Mouse (Mus musculus) gastrocnemius, postnatal 10 days (tissue): ENCODE results near the gene Acvr1b. TPM values are rescaled to one million over a fixed set of nuclear protein-coding genes. Genes with fewer than 3 reads are reported as not detected.

Experiments
- DNase-seq: peaks from one replicate; pipeline ENCODE4 v3.0.0; 2021; ENCODE audit warnings: mixed read lengths
- total RNA-seq, 2 experiments: library from RNA; stranded (reverse); gene quantifications; 2 replicates each; pipeline ENCODE4 v1.2.3; 2021

Acvr1b gene
- total RNA-seq, 2 experiments from 2014 or later, result 21.7 to 22.4 TPM

- no peak for DNase-seq
These were observed 57.3 kb downstream of the Acvr1b start for GRCm38 (mm10) chr15:101230995-101231647.

GRCm38 (mm10) chr15:101231648-101232180, 57.8 kb downstream of the Acvr1b start:
- no peak for DNase-seq

- no peak for DNase-seq
These were observed 58.7 kb downstream of the Acvr1b start for GRCm38 (mm10) chr15:101232607-101233006.

GRCm38 (mm10) chr15:101233183-101233582, 59.3 kb downstream of the Acvr1b start:
- no peak for DNase-seq

- no peak for DNase-seq
These were observed 59.9 kb downstream of the Acvr1b start for GRCm38 (mm10) chr15:101233641-101234275.

GRCm38 (mm10) chr15:101234611-101235341, 60.9 kb downstream of the Acvr1b start:
- DNase-seq, result no peak

GRCm38 (mm10) chr15:101235342-101235698, 61.5 kb downstream of the Acvr1b start:
- no peak for DNase-seq

GRCm38 (mm10) chr15:101235728-101236327, 62.0 kb downstream of the Acvr1b start:
- DNase-seq, result no peak

- peak; percentile 86 for DNase-seq
These were observed 63.0 kb downstream of the Acvr1b start for GRCm38 (mm10) chr15:101236878-101237277.

- DNase-seq, result no peak
These were observed 65.1 kb downstream of the Acvr1b start for GRCm38 (mm10) chr15:101238885-101239511.

GRCm38 (mm10) chr15:101239821-101240220, 66.0 kb downstream of the Acvr1b start:
- DNase-seq, result no peak

- peak; percentile 80 for DNase-seq
These were observed 66.9 kb downstream of the Acvr1b start for GRCm38 (mm10) chr15:101240799-101241204.

GRCm38 (mm10) chr15:101241236-101241635, 67.4 kb downstream of the Acvr1b start:
- no peak for DNase-seq

- no peak for DNase-seq
These were observed 68.0 kb downstream of the Acvr1b start for GRCm38 (mm10) chr15:101241853-101242252.

GRCm38 (mm10) chr15:101242645-101243044, 68.8 kb downstream of the Acvr1b start:
- peak; percentile 61 for DNase-seq

GRCm38 (mm10) chr15:101244012-101244411, 70.1 kb downstream of the Acvr1b start:
- DNase-seq, result no peak

- DNase-seq, result peak; percentile 90
These were observed 72.6 kb downstream of the Acvr1b start for GRCm38 (mm10) chr15:101246231-101247154.

- DNase-seq, result no peak
These were observed 73.3 kb downstream of the Acvr1b start for GRCm38 (mm10) chr15:101247155-101247498.

- no peak for DNase-seq
These were observed 74.3 kb downstream of the Acvr1b start for GRCm38 (mm10) chr15:101248029-101248710.

GRCm38 (mm10) chr15:101250220-101250800, 76.4 kb downstream of the Acvr1b start:
- DNase-seq, result no peak
